Mouse (Mus musculus): ENCODE measurements around the gene Slc25a45. TPM values are rescaled to one million over a fixed set of nuclear protein-coding genes. Genes with fewer than 3 reads are reported as not detected.
"Not testable (repeated sequence)": the region's sequence is repeated elsewhere in the genome, so short reads cannot be mapped to it uniquely, and the experiment has no call there.

Gene Slc25a45
- total and polyA plus RNA-seq, 2 experiments: 13.0 to 52.8 TPM

GRCm38 (mm10) chr19:5874969-5875480 lies 2.6 kb upstream of the Slc25a45 start, which contains the start of gene Frmd8:
Gene Frmd8 (minus strand): TSS chr19:5875274.
- no peaks in the 10 kb centered on the region for H3K27me3 ChIP-seq (ENCODE audit: control insufficient read depth, insufficient read depth, low read length)
- TF ChIP-seq POLR2A (IDR thresholded peaks at IDR 0.05; ENCODE audit: extremely low read depth, insufficient read depth, low read length) (peak; percentile 63), CTCF (IDR thresholded peaks at IDR 0.05; ENCODE audit: low read depth, low read length) (no peak)
- H3K9ac ChIP-seq (ENCODE audit: low read depth, low read length): peak within 1 kb of the TSS; percentile 74
- H3K4me1 ChIP-seq (ENCODE audit: control insufficient read depth, insufficient read depth, low read length): peaks cover 41% of the 10 kb centered on the region
- peak within 1 kb of the TSS; percentile 39 for H3K27ac ChIP-seq (replicated peaks; ENCODE audit: insufficient read depth, low read depth, low read length)
- H3K4me3 ChIP-seq (ENCODE audit: insufficient read depth, low read depth, low read length): peak within 1 kb of the TSS; percentile 67
- peak; percentile 81 for DNase-seq (ENCODE audit: extremely low read depth, low read depth, low spot score)
- peaks cover 11% of the 10 kb centered on the region; the same call in 1 of the 2 replicates for H3K79me2 ChIP-seq (ENCODE audit: control insufficient read depth, insufficient read depth, low read length)
- WGBS: under 1% methylated on average over 37 of the region's 37 CpGs
- no peaks in the 10 kb centered on the region for H3K36me3 ChIP-seq (ENCODE audit: control insufficient read depth, insufficient read depth, low read length)

GRCm38 (mm10) chr19:5878362-5878722 lies 734 bp downstream of the Slc25a45 start:
- DNase-seq (ENCODE audit: extremely low read depth, low read depth, low spot score): peak; percentile 96
- TF ChIP-seq POLR2A (IDR thresholded peaks at IDR 0.05; ENCODE audit: extremely low read depth, insufficient read depth, low read length): 0 out of 2 replicates have a peak, but pooled peaks have one; percentile 20
- no peak for TF ChIP-seq CTCF (IDR thresholded peaks at IDR 0.05; ENCODE audit: low read depth, low read length)
- H3K4me3 ChIP-seq (ENCODE audit: insufficient read depth, low read depth, low read length): peak overlapping the region; percentile 53
- WGBS: 1% methylated on average over 7 of the region's 7 CpGs
- H3K4me1 ChIP-seq (ENCODE audit: control insufficient read depth, insufficient read depth, low read length): peaks cover 39% of the 10 kb centered on the region
- H3K27me3 ChIP-seq (ENCODE audit: control insufficient read depth, insufficient read depth, low read length): no peaks in the 10 kb centered on the region
- H3K9ac ChIP-seq (ENCODE audit: low read depth, low read length): peak overlapping the region; percentile 72
- peak overlapping the region; percentile 85 for H3K27ac ChIP-seq (replicated peaks; ENCODE audit: insufficient read depth, low read depth, low read length)
- H3K36me3 ChIP-seq (ENCODE audit: control insufficient read depth, insufficient read depth, low read length): no peaks in the 10 kb centered on the region
- H3K79me2 ChIP-seq (ENCODE audit: control insufficient read depth, insufficient read depth, low read length): peaks cover 12% of the 10 kb centered on the region; the same call in 1 of the 2 replicates

GRCm38 (mm10) chr19:5878916-5879315 lies 1.3 kb downstream of the Slc25a45 start:
- Histone ChIP-seq H3K36me3 (ENCODE audit: control insufficient read depth, insufficient read depth, low read length) (peaks cover 4% of the 10 kb centered on the region; the same call in 1 of the 2 replicates), H3K4me1 (ENCODE audit: control insufficient read depth, insufficient read depth, low read length) (peaks cover 33% of the 10 kb centered on the region), H3K27me3 (ENCODE audit: control insufficient read depth, insufficient read depth, low read length) (no peaks in the 10 kb centered on the region), H3K79me2 (ENCODE audit: control insufficient read depth, insufficient read depth, low read length) (peaks cover 12% of the 10 kb centered on the region; the same call in 1 of the 2 replicates), H3K9ac (ENCODE audit: low read depth, low read length) (peak overlapping the region; percentile 72), H3K4me3 (ENCODE audit: insufficient read depth, low read depth, low read length) (peak overlapping the region; percentile 53), H3K27ac (replicated peaks; ENCODE audit: insufficient read depth, low read depth, low read length) (peak overlapping the region; percentile 85)
- WGBS: 12% methylated on average over 3 of the region's 3 CpGs
- DNase-seq (ENCODE audit: extremely low read depth, low read depth, low spot score): peak; percentile 83
- no peak for TF ChIP-seq CTCF (IDR thresholded peaks at IDR 0.05; ENCODE audit: low read depth, low read length)
- no peak for TF ChIP-seq POLR2A (IDR thresholded peaks at IDR 0.05; ENCODE audit: extremely low read depth, insufficient read depth, low read length)

- Histone ChIP-seq H3K4me3 (ENCODE audit: insufficient read depth, low read depth, low read length) (no peak overlapping the region; the same call in 1 of the 2 replicates), H3K4me1 (ENCODE audit: control insufficient read depth, insufficient read depth, low read length) (peaks cover 32% of the 10 kb centered on the region), H3K36me3 (ENCODE audit: control insufficient read depth, insufficient read depth, low read length) (peaks cover 4% of the 10 kb centered on the region; the same call in 1 of the 2 replicates), H3K27ac (replicated peaks; ENCODE audit: insufficient read depth, low read depth, low read length) (peak overlapping the region; percentile 66), H3K9ac (ENCODE audit: low read depth, low read length) (peak overlapping the region; percentile 43), H3K79me2 (ENCODE audit: control insufficient read depth, insufficient read depth, low read length) (peaks cover 12% of the 10 kb centered on the region; the same call in 1 of the 2 replicates), H3K27me3 (ENCODE audit: control insufficient read depth, insufficient read depth, low read length) (no peaks in the 10 kb centered on the region)
- 82% methylated on average over 7 of the region's 7 CpGs for WGBS
- TF ChIP-seq CTCF (IDR thresholded peaks at IDR 0.05; ENCODE audit: low read depth, low read length) (no peak), POLR2A (IDR thresholded peaks at IDR 0.05; ENCODE audit: extremely low read depth, insufficient read depth, low read length) (no peak)
- DNase-seq (ENCODE audit: extremely low read depth, low read depth, low spot score): no peak
Observed at GRCm38 (mm10) chr19:5879735-5880134, 2.1 kb downstream of the Slc25a45 start.

GRCm38 (mm10) chr19:5881155-5881554 lies 3.5 kb downstream of the Slc25a45 start:
- TF ChIP-seq CTCF (IDR thresholded peaks at IDR 0.05; ENCODE audit: low read depth, low read length): no peak
- Histone ChIP-seq H3K27ac (replicated peaks; ENCODE audit: insufficient read depth, low read depth, low read length) (peak overlapping the region; percentile 66), H3K79me2 (ENCODE audit: control insufficient read depth, insufficient read depth, low read length) (peaks cover 12% of the 10 kb centered on the region; the same call in 1 of the 2 replicates), H3K36me3 (ENCODE audit: control insufficient read depth, insufficient read depth, low read length) (peaks cover 4% of the 10 kb centered on the region; the same call in 1 of the 2 replicates), H3K4me1 (ENCODE audit: control insufficient read depth, insufficient read depth, low read length) (peaks cover 27% of the 10 kb centered on the region), H3K9ac (ENCODE audit: low read depth, low read length) (no peak overlapping the region), H3K27me3 (ENCODE audit: control insufficient read depth, insufficient read depth, low read length) (no peaks in the 10 kb centered on the region), H3K4me3 (ENCODE audit: insufficient read depth, low read depth, low read length) (no peak overlapping the region)
- peak; percentile 87 for DNase-seq (ENCODE audit: extremely low read depth, low read depth, low spot score)
- 39% methylated on average over 6 of the region's 6 CpGs for WGBS

GRCm38 (mm10) chr19:5882079-5882478 lies 4.5 kb downstream of the Slc25a45 start:
- Histone ChIP-seq H3K79me2 (ENCODE audit: control insufficient read depth, insufficient read depth, low read length) (peaks cover 12% of the 10 kb centered on the region; the same call in 1 of the 2 replicates), H3K4me1 (ENCODE audit: control insufficient read depth, insufficient read depth, low read length) (peaks cover 31% of the 10 kb centered on the region)
- not testable (repeated sequence) for H3K27ac ChIP-seq (replicated peaks; ENCODE audit: insufficient read depth, low read depth, low read length); H3K4me3 ChIP-seq (ENCODE audit: insufficient read depth, low read depth, low read length); H3K9ac ChIP-seq (ENCODE audit: low read depth, low read length); H3K36me3 ChIP-seq (ENCODE audit: control insufficient read depth, insufficient read depth, low read length); H3K27me3 ChIP-seq (ENCODE audit: control insufficient read depth, insufficient read depth, low read length)
- 38% methylated on average over 5 of the region's 5 CpGs for WGBS
- DNase-seq (ENCODE audit: extremely low read depth, low read depth, low spot score): peak; percentile 61
